Mouse (Mus musculus): Measurements from ENCODE around the gene Card19.

Gene Card19

DNA sequence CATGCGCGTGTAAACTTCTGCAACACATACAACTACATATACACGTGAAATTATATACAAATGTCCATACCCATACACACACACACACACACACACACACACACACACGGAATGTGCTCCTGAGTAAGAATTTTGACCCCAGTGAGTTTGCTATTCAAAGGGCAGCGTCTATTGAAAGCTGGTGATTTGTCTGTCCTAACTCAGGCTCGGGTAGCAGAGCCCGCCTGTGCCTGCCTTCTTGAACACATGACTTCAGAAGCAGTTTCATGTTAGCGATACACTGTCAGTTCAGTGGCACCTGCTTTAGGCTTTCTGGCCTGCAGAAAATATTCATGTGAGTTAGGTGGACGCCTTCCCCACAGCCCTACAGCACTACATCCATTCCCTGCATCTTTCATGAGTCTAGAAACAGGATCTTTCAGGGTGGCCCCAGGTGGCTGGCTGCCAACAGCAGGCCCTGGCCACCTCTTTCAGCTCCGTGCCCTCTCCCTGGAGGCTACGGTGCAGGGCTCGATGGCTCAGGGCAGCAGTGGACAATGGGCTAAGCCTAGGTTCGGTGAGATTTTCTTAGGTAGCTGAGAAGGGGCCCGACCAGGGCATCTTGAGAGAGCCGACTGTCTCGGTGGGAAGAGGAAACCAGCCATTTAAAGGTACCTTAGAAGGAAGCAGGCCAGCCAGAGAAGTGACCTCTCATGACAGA, 23.5 kb downstream of the Card19 start:
- no peak for DNase-seq

DNA sequence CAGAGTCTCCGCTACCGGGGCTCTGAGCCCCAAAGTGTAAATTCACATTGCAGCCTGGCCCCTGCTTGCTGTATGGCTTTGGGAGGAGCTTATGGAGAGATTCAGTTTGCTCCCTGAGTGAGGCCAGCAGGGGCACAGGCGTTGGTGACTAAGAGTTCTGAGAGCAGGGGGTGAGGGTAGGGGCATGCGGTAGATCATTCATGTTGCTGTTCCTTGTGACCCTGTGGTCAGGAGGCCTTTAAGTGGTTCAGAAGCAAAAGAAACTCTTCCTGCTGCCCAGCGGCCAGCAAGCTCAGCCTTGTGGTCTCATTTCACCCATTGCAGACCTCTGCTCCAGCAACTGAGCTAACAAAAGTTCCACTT, 24.2 kb downstream of the Card19 start:
- no peak for DNase-seq

DNA sequence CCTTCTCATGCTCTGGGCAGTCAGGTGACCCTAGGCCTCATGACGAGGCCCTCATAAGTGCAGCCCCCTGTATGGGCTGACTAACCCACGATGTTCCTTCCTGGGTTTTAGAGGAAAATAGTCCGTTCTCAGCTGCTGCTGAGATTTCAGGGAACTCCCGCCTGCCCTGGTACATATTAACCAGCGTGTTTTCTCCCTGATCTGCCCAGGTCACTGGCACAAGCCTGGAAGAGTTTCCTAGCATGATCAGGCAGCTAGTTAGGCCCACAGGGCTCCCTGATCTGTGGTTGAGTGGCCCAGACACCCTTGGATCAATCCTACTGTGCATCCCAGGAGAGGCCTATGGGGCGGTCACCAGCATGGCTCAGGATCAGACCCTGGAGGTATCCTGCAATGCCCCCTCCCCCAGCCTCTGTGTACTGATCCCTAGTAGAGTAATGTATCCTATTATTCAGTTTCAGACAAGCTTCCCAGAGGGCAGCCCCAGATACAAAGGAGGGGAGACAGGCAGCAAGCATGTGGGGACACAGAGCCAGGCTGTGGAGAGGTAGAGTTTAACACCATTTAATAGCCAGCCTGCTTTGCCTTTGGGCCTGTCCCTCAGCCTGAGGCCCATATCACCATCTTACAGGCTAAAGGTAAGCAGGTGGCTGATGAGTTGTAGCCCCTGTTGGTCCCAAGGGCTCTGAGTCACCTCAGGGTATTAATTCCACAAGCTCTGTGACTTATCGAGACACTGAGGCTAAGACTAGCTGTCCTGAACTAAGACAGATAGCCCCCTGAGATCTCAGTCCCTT, 24.8 kb downstream of the Card19 start:
- no peak for DNase-seq

- no peak for DNase-seq
Measured at GRCm38 (mm10) chr13:49189970-49190870, 25.6 kb downstream of the Card19 start.

- no peak for DNase-seq
Measured at GRCm38 (mm10) chr13:49188966-49189360, 26.9 kb downstream of the Card19 start.

GRCm38 (mm10) chr13:49188219-49188965, 27.4 kb downstream of the Card19 start:
- no peak for DNase-seq

DNA sequence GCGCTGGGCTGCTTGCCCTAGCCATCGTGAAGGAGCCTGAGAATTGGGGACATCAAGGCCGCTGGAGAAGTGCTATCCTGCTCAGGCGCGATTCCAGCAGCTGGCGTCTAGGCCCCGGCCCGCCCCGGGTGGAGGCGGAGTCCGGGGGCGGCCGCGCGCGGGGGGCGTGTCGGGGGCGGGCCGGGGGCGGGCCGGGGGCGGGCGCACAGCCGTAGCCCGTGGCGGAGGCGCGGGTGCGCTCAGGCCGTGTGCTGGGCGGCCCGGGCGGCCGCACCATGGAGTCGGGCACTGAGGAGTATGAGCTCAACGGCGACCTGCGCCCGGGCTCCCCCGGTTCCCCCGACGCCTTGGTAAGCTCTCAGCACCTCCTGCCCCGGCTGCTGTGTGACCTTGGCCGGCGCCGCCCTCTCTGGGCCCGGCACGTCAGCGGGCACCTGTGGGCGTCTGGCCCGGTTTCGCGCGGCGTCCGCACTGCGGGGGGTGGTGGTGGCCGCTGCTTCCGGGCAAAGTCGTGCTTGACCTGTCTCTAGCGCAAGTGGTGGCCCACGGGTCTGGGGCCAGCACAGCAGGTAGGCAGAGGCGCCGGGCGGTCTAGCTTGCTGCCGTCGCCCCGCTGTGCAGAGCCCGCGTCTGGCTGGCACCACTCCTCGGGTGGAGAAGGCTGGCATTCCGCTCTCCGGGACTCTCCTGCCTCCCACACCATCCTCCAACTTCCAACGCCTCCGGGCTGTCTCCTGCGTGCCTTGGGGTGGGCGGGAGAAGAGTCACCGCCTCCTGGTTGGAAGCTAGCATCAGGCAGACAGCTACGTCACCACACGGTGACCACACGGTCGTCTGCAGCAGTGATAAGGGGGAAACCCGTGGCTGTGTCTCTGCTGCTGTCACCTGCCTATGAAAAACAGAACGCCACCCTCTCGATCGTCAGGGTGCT, 28.3 kb downstream of the Card19 start, which contains the start of gene Ninj1:
Gene Ninj1, plus strand, starts transcription at position 198 of the 931 bp plus-strand sequence.
- DNase-seq: peak; percentile 79

DNA sequence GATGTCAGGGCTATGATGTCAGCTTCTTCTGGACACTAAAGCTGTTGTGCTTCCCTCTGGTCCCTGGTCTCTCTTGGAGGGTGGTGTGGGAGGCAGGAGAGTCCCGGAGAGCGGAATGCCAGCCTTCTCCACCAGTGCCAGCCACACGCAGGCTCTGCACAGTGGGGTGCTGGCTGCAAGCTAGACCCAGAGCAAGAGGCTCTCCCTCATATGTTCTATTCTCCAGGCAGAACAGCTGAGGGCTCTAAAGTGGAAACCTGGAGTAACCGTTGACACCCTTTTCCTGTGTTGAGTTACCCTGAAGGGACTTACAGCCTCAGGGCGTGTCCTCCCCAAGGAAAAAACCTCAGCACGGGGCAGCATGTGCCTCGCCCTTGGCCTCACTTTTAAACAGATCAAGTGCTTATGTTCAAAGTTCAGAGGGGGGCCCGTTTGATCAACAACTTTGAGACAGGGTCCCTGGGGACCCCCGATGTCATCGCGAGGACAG, 29.0 kb downstream of the Card19 start:
- peak; percentile 79 for DNase-seq

DNA sequence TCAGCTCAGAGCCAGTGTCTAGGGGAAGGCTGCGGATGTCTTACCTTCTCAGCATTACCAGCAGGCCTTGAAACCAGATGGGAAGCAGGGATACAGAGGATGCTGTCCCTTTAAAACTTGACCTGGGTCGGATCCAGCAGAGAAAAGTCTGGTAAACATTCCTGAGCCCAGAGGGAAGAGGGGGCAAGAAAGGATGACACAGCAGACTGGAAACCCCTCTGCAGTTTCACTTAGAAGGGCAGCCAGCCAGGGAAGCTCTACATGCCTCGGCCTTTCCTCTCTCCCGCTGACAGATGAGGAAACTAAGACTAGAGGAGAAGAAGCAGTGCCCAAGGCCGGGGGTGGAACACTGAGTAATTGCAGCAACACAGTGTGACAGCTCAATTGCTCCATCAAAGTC, 32.2 kb downstream of the Card19 start:
- DNase-seq: no peak

DNA sequence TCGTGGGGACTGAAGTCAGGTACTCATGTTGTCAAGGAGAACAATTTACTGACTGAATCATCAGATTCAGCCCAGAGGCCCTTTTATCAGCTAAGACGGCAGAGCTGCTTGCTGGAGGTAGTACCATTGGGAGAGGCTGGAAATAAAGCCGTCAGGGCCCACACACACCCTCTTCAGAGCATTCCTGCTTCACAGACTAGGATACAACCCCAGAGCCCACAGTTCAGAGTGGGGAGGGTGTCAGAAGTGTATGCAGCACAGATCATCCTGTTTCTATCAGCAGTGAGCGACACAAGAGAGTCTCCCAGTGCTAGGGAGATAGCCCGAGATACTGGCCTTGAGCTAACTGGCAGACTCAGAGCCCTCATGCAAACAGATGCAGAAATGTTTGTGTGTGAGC, 32.7 kb downstream of the Card19 start:
- DNase-seq: no peak

- peak; percentile 90 for DNase-seq
Measured at GRCm38 (mm10) chr13:49181411-49181984, 34.3 kb downstream of the Card19 start.

DNA sequence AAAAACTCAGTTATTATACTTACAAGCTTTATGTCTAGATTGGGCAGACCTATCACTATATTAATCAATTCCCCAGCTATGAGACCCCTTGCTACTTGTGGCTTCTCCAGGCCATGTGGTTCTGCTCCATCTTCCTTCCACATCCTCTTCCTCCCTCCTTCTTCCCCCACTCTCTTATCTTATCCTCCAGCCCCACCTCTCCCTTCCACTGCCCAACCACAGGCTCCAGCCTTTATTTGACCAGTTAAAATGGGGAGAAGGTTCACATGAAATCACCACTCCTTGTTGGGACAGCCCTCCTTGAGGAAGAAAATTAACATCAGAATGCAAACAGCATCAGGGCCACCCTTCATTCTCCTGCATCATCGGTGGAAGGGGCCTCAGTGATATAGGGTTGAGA, 35.1 kb downstream of the Card19 start:
- no peak for DNase-seq

DNA sequence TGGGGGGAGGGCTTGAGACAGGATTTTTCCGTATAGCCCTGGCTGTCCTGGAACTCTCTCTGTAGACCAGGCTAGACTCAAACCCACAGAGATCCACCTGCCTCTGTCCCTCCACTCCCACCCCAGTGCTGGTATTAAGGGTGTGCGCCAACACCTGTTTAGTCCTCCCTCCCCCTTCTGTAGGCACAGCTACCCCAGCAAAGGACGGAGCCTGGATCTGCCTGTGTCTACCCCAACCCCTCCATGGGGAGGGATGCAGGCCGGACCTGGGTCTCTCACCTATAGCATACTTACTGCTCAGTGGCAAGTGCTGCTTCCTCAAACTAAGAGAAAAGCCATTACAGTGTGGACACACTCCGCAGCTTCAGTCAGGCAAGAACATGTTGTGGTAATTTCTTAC, 35.6 kb downstream of the Card19 start:
- DNase-seq: peak; percentile 54

DNA sequence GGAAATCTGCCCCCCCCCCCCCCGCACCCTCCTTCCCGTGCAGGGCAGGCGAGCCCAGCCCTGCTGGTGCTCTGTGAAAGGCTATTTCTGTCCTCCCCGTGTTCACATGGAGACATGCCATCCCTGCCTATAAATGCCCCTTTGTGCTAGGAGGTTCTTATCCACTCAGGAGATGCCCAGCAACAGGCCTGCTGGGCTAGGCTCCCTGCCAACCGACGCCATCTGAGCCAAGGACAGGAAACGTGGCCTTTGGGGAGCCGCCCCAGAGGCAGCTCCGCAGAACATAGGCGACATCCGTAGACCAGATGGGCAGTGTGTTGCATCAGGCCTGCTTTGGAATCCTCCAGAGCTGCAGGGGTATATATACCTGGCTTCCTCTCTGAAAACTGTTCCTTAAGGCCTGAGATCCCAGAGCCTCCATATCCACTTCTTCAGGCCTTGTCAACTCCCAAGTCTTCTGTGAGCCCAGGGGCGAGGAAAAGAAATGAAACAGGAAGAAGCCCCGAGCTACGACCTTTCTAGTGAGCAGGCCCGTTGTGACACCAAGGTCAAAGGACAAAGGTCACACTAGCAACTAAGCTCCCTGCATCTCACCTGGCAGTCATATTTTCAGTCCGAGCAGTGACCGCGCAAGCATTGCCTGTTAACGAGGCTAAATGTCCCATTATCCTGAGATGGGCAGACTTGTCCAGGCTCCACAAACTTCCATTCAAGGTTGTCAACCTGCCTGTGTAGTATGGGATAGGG, 36.8 kb downstream of the Card19 start:
- DNase-seq: peak; percentile 93

- DNase-seq: no peak
Measured at GRCm38 (mm10) chr13:49175509-49175908, 40.3 kb downstream of the Card19 start.

DNA sequence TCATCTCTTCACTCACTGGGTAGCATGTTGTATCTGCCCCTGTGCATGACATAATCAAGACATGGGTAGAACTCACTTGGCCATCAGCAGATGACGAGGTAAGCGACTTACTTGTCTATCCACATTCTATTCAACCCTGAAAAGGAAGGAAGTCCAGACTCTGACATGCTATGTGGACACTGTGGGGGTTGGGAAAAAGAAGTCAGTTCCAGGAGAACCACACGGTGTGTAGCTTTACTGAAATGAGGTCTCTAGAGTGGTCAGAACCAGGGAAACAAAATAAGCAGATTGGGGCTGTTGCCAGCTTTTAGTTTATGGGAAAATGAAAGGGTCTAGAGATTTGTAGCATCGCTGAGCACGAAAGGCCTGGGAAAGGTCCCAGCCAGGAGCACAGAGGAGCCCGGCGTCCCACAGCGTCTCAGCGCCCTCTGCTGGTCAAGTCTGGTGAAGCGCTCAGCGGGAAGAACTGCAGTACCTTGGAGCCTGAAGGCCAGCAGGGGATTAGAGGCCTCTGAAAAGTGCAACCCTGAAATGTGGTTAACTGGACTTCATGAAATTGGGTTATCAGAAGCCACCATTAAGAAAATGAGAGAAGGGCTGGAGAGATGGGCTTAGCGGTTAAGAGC, 42.8 kb downstream of the Card19 start:
- DNase-seq: peak; percentile 92

GRCm38 (mm10) chr13:49172335-49172734, 43.5 kb downstream of the Card19 start:
- peak; percentile 91 for DNase-seq

DNA sequence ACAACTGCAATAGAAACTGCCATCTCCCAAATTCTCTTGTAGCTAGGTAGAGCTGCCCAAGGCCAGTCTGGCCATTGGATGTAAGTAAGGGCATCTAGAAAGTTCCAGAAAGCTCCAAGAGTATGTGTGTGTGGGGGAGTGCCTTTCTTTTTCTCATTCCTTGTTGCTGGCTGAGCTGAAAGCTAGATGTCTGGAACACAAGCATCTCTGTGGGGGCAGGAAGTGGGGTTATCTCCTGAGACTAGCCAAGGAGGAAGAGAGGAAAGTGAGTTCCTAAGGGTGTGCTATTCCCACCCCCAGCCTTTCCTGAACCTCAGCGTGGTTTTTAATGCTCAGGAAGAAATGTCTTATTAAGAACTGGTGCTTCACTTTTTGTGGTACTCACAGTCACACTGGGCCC, 44.1 kb downstream of the Card19 start:
- DNase-seq: peak; percentile 48

GRCm38 (mm10) chr13:49170623-49171022, 45.2 kb downstream of the Card19 start:
- no peak for DNase-seq

Data from cerebellum, adult 9-10 months (tissue).